Mouse (Mus musculus) lung, postnatal 36 days (tissue): ENCODE results near the gene Adamts1.

Experiments used
- DNase-seq: peaks from one replicate; pipeline ENCODE4 v3.0.0; 2022; ENCODE audit warnings: mixed read lengths

Gene Adamts1

DNA sequence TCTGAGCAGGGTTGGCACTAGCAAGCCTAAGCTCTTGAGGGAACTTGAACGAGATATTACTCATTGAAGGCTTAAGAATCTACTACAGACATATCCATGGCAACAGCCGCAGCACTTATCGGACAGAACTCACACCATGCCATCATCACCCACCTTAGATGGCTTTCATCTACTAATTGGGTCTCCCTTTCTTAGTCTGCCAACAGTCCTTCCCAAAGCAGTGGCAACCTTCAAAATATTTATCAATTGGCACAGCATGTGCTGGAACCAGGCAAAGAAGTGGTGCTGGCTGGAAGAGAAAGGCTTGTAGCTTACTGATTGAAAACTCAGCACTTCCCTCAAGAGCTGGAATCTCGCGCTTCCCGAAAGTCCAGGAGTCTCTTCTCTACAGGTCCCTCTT lies 37.7 kb downstream of the Adamts1 start:
- DNase-seq: no peak

DNA sequence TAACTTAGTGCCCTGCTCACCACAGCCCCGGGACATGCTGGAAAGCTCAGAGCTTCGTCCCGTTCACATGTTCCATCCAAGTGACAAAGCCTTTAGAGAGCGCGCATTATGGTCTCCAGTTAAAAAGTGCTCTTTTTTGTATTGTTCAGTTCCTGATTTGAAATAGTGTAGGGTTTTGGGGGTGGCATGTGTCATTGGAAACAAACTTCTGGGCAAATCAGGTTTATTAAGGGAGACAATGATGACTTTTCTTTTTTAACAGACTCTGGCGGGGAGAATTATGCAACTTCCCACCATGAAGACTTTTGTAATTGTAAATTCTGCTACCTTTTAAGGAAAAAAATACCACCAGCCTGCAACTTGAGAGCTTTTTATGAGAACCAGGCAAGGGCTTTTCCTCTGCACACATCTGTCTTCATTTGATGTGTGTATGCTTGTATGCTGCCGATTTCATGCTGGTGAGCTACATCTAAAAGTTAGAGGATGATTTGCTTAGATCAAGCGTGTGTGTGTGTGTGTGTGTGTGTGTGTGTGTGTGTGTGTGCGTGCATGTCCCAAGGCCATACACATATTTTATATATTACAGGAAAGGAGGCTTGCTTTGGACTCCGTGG lies 40.8 kb downstream of the Adamts1 start:
- DNase-seq: no peak

DNA sequence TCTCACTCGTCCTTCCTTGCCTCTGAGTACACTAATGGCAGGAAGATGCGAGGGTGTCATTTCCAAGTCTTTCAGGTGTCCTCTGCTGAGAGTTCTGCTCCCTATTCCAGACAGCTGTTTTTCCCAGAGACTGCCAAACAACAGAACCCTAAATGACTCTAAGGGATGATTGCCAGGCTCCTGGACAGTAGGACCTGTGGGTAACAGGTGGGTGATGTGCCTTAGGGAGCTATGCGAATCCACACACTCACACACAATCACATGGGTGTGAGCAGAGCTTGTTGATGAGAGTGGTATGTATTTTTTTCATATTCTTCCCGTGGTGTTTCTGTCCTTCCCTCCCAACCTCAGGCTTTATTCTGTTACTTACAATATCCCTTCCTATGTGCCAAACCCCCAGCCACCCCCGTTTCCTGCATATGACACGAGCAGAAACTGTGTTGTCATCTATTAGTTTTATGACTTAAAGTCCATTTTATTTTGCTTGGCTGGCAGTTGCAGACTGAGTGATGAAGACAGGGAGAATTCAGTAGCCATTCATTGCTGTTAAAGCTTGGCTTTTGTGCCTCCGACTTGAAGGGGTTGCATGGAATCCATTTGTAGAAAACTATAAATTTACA lies 41.8 kb downstream of the Adamts1 start:
- no peak for DNase-seq

DNA sequence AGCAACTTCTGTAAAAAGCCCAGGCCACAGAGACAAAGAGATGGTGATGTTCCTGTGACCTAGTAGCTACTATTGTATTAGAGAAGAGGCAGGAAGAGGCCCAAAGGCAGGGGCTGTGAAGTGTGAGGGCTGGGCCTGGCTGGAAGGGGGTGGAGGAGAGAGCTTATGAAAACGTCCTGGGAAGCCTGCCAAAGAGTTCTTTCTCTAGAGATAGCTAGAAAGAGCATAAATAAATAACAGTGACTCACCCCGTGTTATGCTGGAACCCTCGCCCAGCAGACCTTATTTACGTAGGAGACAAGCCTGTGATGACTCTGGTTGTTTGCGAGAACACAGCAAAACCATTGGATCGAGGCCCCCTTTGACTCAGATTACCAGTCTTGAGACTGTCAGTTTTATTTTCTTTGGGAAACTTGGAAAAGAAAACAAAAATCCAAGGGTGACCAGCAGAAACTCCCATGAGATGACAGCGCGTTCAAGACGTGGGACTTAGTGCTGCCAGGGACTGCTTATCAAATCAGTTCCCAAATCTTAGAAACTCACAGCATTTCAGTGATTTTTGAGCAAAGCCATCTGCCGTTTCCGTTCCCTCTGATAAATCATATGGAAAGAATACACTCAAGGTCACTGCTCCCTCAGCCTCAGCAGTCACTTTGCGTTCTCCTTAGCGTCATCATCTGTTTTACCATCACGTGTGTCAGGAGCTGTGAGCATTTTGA lies 46.7 kb downstream of the Adamts1 start:
- peak; percentile 94 for DNase-seq

DNA sequence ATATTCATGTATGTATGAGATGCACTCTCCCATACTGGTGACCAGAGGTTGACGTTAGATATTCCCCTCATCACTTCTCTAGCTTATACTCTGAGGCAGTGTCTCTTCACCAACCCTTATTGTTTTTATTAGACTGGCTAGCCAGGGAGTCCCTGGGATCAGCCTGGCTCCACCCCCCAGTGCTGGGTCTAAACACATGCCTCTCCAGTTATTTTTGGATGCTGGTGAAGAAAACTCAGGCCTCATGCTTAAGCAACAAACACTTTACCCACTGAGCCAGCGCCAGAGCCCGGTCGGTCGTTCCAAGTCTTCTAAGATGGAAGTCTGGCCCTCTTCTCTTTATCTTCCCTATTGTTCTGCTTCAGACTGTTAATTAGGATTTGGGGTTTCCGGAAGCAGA lies 53.6 kb downstream of the Adamts1 start:
- peak; percentile 68 for DNase-seq

DNA sequence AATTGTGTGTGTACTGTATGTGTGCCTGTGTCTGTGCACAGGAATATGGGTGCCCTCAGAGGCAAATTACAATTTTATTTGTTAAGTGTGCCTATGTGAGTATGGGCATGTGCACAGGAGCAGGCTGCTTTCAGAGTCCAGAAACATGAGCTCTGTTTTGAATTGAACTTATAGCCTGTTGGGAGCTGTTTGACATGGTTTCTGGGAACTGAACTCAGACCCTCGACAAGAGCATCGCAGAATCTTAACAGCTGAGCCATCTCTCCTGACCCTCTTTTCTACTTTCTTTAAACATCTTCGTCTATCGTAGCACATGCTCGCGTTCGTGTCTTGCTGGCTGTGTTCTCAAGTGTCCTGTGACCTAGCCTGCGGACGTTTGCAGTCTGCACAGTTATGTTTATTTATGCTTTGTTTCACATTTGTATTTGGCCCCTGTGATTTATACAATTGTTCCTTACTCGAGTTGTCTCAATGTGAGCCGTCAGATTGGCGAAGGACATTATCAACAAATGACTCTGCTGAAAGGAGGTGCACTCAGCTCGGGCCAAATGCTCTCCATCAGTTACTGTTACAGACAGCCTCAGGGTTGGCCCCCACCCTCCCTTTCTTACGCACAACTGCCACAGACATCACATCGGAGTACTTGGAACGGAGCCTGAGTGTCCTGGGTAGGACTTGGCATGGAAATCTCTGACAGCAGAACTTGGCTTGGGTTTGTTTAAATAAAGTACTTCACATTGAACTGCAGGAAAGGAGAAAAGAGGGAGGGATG lies 55.1 kb downstream of the Adamts1 start:
- peak; percentile 96 for DNase-seq

DNA sequence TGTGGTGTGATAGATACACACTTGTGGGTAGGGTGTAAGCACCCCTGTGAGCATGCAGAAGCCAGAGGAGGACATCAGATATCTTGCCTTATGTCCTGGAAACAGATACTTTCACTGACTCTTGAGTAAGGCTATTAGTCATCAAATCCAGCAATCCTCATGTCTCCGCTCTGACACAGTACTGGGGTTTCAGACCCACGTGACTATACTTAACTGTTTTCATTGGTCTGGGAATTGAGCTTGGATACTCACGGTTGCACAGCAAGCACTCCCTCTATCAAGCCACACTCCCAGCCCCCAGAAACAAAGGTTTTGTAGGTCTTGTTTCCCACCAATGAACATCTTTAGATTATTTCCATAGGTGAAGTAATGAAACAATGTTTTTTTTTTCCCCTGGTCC lies 56.5 kb downstream of the Adamts1 start:
- DNase-seq: no peak
